Mouse (Mus musculus) thymus, postnatal 14 days (tissue): Measurements from ENCODE around the gene Olfr148.

ENCODE experiments used
- DNase-seq: peaks from one replicate; pipeline ENCODE4 v3.0.0; 2021

The Olfr148 gene

DNA sequence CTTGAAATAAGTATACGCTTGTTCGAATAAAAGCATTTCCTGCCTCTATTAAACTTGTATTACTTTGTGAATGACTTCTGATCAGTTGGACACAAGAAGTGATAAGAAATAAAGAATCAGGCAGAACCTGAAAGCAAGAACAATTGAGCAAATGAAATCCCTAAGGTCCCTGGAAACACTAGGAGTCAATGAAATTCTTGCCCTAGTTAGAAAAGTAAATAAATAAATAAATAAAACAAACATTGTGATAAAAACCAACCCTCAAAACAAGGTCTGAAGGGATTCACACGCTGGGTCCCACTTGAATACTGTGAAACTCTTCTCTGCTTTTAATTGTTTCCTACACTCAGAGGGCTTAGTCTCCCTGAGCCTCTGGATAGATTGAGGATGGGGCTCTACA is at the start of gene Olfr148:
TSS of gene Olfr148 (plus strand) at position 301 of the 400 bp plus-strand sequence.
- no peak for DNase-seq

DNA sequence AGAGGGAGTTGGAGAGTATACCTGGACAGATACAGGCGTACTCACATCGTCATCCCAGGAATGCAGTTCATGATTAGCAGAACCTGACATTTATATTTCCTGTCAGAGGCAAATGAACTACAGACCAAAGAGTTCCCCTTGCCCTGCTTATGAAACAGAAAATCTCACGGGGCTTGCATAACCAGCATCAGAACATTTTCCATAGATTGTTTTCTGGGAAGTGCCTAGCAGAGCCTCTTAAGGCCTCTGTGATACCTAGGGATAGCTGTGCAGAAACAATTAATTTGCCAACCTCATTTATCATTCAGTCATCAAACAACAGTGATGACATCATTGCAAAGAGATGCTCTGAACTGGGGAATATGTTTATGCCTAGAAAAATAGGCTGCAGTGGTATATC is 35.0 kb upstream of the Olfr148 start, which contains the start of gene Olfr959:
TSS of gene Olfr959 (minus strand) at position 101 of the 400 bp plus-strand sequence.
- DNase-seq: no peak

DNA sequence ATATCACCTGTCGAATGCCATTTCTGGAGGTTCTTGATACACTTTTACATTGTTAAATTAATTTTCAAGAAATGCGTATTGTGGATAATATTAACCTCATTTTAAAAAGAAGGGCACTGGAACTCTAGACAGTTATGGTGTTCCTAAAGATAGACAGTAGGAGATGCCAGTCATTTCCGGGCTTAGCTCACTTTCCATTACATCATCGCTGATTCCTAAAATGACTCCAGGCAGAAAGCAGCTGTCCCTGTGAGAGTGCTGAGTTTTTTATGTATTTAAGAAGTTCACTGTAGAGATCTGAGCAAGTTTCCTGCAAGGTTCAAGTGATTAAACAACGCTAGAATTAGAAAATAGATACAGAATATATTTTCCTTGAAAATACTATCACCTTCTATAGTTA is 33.4 kb upstream of the Olfr148 start:
- DNase-seq: no peak

DNA sequence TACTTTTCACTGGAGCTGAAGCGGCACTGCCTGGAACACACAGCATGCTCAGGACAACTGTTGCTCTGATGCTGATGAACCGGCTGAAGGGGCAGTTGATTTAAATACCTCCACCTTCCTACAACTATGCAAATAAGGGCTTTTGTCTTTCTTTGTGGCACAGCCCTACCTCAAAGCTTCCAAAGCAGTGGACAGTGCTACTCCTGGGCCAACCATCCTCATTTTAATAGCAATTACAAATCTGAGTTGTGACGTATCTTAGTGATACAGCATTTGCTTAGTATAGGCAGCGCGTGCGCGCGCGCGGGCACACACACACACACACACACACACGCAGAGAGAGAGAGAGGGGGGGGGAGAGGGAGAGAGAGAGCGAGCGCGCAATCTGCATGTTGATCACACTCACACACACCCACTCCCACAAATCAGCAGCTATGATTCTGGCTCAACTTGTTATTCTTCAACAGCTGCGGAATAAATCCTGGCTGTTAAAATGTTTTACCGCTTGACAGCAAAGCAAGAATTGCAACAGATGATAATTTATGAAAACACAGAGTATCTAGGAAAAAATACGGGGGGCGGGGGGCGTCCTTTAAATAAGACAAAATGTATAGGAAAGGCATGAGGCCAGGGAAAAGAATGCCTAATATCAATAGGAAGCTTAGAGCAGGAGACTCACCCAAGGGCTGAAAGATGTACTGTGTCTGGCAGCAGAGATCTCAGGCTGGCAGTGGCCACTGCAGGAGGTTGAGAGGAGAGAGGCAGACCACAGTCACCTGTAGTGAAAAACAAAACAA is 7.7 kb upstream of the Olfr148 start:
- no peak for DNase-seq

DNA sequence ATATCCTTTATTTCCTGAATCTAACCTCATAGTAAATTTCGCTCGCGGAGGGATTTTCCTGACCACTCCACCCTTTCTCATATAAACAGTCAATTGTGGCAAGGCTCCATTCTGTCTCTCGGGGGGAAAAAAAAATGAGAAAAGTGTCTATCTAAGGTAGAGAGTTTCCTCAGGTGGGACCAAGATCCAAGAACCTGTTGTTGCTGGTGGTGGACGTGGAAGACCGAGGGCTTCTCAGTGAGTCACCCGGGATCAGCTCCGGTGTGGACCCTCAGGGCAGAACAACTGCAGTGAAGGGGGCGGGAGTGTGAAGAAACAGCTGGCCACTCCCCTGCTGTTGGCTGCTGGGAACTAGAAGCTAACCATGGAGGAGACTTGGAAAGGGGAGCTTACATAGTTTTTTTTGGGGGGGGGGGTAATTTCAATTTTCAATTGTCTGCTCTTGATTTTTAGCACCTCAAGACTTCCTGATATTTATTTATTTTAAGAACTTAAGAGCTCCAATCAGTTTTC is 7.1 kb upstream of the Olfr148 start:
- DNase-seq: no peak

DNA sequence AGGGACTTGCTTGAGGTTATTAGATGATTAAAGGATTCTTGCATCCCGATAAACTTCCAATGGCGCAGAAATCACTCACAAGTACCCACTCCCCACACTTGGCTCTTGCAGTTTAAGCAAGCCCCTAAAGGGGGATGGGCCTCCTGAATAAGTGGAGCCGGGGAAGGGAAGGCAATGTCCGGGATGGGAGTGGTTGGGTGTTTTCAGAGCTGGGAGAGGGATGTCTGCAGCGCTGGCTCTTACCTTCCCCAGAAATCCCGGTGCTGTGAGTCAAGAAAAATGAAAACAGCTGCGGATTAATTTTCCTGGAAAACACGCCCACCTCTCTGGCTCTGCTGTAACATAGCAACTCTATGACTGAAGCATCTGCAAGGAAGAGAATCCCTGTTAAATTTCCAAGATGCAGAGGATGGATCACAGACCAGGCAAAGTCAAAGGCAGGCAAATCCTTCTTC is 6.4 kb upstream of the Olfr148 start, which contains the start of gene AW551984:
TSS of gene AW551984 (minus strand) at position 405 of the 455 bp plus-strand sequence.
- no peak for DNase-seq

DNA sequence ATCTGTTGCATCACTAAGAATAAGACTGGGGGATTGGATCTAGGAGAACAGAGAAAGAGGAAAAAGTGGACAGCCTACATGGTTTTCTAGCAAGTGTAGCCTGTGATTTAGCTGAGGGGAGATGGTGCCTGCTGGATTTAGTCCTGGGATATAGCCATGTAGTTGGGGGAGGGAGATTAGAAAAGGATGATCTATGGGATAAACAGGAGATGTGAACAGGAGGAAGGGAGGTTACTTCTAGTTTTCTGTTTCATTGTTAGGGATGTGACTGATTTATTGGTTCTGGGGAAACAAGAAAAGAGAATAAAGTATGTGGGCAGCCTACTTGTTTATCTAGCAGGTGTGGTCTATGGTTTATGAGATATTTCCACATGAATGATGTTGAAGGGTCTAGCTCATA is 2.0 kb upstream of the Olfr148 start:
- no peak for DNase-seq

DNA sequence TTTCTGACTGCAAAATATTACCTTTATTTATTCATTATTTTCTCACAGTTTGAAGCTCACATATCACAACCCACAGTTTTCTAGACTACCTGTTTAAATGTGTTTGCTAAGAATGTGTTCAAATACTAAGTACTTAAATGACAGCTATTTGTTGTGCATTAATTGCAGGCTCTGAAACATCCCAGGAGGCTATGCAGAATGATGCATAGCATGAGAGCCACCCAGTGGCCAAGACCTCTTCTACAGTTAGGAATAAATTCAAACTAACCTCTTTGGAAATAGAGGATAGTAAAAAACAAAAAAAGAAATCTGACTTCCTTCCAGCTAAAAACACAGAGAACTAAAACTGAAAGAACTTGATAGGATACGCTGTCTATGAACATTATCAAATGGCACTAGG is 1.5 kb downstream of the Olfr148 start:
- DNase-seq: no peak

DNA sequence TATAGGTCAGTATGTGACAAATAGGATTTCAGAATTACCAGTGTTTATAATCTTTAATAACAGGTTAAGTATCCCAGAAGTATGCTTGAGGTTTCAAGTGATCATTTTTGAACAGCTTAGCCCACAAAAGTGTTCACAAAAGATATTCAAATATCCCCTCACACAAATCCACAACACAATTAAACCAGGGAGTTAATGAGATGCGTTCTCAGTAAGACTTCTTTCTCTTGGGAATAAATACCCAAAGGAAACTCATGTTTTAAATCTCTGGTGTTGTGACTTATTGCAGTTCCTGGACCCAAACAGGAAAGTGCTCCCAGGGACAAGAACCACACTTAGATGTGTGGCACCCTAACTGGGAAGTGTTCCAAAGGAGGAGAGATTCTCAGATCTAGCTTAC is 10.6 kb downstream of the Olfr148 start, which contains the start of gene Olfr960:
TSS of gene Olfr960 (plus strand) at position 301 of the 400 bp plus-strand sequence.
- DNase-seq: no peak

DNA sequence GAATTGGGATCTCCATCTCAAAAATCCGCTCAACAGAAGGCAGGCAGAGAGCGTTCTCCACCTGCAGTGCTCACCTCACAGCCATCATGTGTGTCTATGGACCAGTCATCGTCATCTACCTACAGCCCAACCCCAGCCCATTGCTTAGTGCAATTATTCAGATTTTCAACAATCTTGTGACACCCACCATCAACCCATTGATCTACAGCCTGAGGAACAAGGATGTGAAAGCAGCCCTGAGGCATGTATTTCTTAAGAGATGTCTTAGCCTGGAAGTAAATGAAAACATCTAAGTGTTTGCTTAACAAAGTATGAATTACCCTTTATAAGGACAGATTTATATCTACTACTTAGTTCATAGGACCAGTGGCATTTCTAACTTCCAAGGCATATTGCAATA is 13.3 kb downstream of the Olfr148 start:
- no peak for DNase-seq

DNA sequence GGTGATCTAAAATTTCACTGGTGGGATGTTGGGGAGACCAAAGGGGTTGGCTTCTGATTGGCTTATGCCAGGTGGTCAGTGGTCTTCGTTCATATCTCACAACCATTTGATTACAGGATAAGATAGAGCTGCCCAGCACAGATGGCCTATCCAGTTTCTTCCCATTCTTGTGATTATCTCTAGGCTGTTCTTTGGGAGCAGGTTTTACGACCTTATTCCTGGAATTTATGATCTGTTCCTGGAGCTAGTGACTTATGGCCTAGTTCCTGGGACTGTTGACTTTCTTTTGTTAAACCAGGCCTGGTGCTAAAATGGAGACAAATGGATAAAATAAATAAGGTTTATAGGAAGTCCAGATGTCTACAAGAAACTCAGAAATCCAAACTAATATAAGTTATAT is 14.3 kb downstream of the Olfr148 start:
- DNase-seq: no peak

DNA sequence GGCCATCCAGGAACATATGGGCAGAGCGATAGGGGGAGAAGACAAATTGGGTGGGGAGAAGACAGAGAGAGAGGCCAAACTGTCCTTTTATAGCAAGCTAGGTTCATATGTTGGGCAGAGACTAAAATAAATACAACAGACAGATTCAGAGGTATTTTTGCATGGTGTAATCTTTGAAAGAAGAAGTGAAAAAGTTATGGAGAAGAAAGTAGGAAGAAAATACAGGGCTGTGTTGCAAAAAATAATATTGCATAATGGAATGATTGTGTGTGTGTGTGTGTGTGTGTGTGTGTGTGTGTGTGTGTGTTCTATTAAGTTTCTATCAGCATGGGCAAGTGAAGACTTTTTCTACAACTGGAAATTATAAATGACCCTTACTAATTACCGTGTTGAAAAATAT is 18.6 kb downstream of the Olfr148 start:
- DNase-seq: no peak

DNA sequence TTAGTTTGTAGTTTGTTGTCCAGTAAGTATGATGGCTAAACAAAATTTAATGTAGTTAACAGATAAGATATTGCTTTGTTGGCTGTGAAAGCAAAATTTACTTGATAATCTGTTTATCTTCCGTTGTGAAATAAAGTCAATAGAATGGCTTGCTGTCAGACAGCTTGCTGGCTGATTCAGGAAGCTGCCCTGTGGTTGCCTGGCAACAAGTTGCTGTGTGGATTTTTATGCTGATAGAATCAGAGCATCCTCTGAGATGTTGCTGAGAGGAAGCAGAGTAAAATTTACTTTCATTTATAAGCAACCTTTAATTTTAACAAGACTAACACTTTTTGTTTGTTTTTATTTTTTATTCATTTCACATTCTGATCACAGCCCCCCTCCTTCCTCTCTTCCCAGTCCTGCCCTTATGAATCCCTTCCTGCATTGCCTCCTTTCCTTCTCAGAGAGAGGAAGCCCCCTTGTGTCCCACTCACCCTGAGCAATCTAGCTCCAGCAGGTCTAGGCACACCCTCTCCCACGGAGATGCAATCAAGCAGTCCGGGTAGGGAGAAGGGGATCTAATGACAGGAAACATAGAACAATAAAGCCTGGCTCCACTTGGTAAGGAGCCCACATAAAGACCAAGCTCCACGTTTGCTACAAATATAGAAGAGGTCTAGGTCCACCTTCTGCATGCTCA is 23.6 kb downstream of the Olfr148 start:
- DNase-seq: no peak

DNA sequence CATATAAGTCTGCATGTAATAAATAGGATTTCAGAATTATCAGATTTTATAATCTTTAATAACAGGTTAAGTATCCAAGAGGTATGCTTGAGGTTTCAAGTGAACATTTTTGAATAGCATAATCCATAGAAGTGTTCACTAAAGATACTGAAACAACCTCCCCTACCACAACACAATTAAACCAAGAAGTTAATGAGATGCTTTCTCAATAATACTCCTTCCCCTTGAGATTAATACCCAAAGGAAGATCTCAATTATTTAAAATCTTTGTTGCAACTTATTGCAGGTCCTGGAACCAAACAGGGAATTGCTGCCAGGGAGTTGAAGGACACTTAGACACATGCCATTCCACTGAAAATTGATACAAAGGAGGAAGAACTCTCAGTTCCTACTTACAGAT is 34.3 kb downstream of the Olfr148 start, which contains the start of gene Olfr961:
TSS of gene Olfr961 (plus strand) at position 301 of the 400 bp plus-strand sequence.
- DNase-seq: no peak

DNA sequence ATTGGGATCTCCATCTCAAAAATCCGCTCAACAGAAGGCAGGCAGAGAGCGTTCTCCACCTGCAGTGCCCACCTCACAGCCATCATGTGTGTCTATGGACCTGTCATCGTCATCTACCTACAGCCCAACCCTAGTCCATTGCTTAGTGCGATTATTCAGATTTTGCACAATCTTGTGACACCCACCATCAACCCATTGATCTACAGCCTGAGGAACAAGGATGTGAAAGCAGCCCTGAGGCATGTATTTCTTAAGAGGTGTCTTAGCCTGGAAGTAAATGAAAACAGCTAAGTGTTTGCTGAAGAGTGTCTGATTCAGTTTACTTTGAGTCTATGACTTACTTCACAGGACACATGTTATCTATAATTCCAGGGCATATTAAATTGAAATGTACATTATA is 36.9 kb downstream of the Olfr148 start:
- DNase-seq: no peak

DNA sequence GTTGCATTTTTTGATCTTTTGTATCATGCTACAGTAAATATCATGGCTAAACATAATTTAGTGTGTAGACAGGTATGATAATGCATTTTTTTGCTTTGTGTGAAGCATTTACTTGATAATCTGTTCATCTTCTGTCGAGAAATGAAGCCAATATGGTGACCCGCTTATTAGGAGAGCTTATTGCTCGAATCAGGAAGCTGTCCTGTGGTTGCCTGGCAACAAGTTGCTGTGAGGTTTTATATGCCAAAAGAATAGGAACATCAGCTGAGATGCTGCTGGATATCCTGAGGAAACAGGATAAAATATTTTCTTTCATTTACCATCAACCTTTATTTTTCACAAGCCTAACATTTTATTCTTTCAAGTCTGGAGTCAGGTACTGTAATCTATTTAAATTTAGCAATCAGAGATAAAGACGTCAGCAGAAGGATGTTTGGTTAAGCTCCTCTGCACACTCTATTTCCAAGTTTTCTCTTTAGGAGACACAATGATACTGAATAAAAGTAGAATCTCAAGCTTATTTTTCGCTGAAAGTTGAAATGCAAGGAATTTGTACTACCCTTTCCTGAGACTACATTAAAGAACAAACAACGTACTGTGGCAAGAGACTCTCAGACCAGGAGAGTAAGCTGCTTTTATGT is 44.4 kb downstream of the Olfr148 start:
- DNase-seq: no peak
